Mouse (Mus musculus) splenic B cell, adult 2 months (primary cell): Measurements from ENCODE around the gene Rassf7.
A peak's percentile ranks its signal among the peaks of the same experiment; 100 is the strongest.

Experiments
- DNase-seq: peaks from one replicate; pipeline ENCODE4 v3.0.0-alpha.2; 2011; ENCODE audit warnings: low read depth, low spot score
- H3K27me3 ChIP-seq: 2 replicates; pipeline ENCODE4 v1.6.1; 2012; ENCODE audit warnings: mild to moderate bottlenecking, low read length, moderate library complexity, mixed read lengths; ENCODE audit not compliant: control insufficient read depth, poor library complexity, insufficient read depth, severe bottlenecking
- H3K36me3 ChIP-seq: 2 replicates; pipeline ENCODE4 v1.6.1; 2012; ENCODE audit warnings: mild to moderate bottlenecking, low read length, moderate library complexity, mixed read lengths; ENCODE audit not compliant: control insufficient read depth, poor library complexity, insufficient read depth, severe bottlenecking

The Rassf7 gene

GRCm38 (mm10) chr7:141192776-141193347, 22.8 kb upstream of the Rassf7 start:
- no peak for DNase-seq
- no peaks in the 10 kb centered on the region for H3K27me3 ChIP-seq
- H3K36me3 ChIP-seq: peaks cover 12% of the 10 kb centered on the region

- Histone ChIP-seq H3K36me3 (peaks cover 12% of the 10 kb centered on the region), H3K27me3 (no peaks in the 10 kb centered on the region)
- DNase-seq: no peak
Measured at GRCm38 (mm10) chr7:141193348-141193856, 22.3 kb upstream of the Rassf7 start.

GRCm38 (mm10) chr7:141193948-141194347, 21.7 kb upstream of the Rassf7 start, which contains the start of the genes Hras and Lrrc56:
Gene Hras (minus strand): TSS chr7:141194005.
Gene Lrrc56 (plus strand): TSS chr7:141194157.
- Histone ChIP-seq H3K27me3 (no peaks in the 10 kb centered on the region), H3K36me3 (peaks cover 12% of the 10 kb centered on the region)
- DNase-seq: peak; percentile 99

- Histone ChIP-seq H3K36me3 (peaks cover 12% of the 10 kb centered on the region), H3K27me3 (no peaks in the 10 kb centered on the region)
- no peak for DNase-seq
Measured at GRCm38 (mm10) chr7:141194409-141194808, 21.3 kb upstream of the Rassf7 start.

GRCm38 (mm10) chr7:141194830-141195229, 20.8 kb upstream of the Rassf7 start:
- peaks cover 12% of the 10 kb centered on the region for H3K36me3 ChIP-seq
- DNase-seq: peak; percentile 97
- H3K27me3 ChIP-seq: no peaks in the 10 kb centered on the region

GRCm38 (mm10) chr7:141195754-141196153, 19.9 kb upstream of the Rassf7 start:
- H3K27me3 ChIP-seq: no peaks in the 10 kb centered on the region
- no peak for DNase-seq
- H3K36me3 ChIP-seq: peaks cover 8% of the 10 kb centered on the region

GRCm38 (mm10) chr7:141196619-141197282, 18.9 kb upstream of the Rassf7 start:
- Histone ChIP-seq H3K36me3 (0 out of 2 replicates have a peak, but pooled peaks cover 1% of the 10 kb centered on the region), H3K27me3 (no peaks in the 10 kb centered on the region)
- no peak for DNase-seq

- Histone ChIP-seq H3K36me3 (no peaks in the 10 kb centered on the region), H3K27me3 (no peaks in the 10 kb centered on the region)
- no peak for DNase-seq
Measured at GRCm38 (mm10) chr7:141198121-141198520, 17.5 kb upstream of the Rassf7 start.

- no peaks in the 10 kb centered on the region for H3K36me3 ChIP-seq
- no peak for DNase-seq
Measured at GRCm38 (mm10) chr7:141204546-141204945, 11.1 kb upstream of the Rassf7 start.

GRCm38 (mm10) chr7:141205504-141205903, 10.2 kb upstream of the Rassf7 start:
- Histone ChIP-seq H3K27me3 (no peaks in the 10 kb centered on the region), H3K36me3 (no peaks in the 10 kb centered on the region)
- no peak for DNase-seq

More at GRCm38 (mm10) chr7:141204546-141204945, 11.1 kb upstream of the Rassf7 start:
- H3K27me3 ChIP-seq: no peaks in the 10 kb centered on the region

GRCm38 (mm10) chr7:141206182-141206937, 9.3 kb upstream of the Rassf7 start:
- H3K36me3 ChIP-seq: no peaks in the 10 kb centered on the region
- DNase-seq: no peak
- no peaks in the 10 kb centered on the region for H3K27me3 ChIP-seq

GRCm38 (mm10) chr7:141209526-141209925, 6.1 kb upstream of the Rassf7 start:
- Histone ChIP-seq H3K27me3 (no peaks in the 10 kb centered on the region), H3K36me3 (no peaks in the 10 kb centered on the region)
- DNase-seq: no peak

GRCm38 (mm10) chr7:141210137-141210536, 5.5 kb upstream of the Rassf7 start:
- Histone ChIP-seq H3K36me3 (no peaks in the 10 kb centered on the region), H3K27me3 (no peaks in the 10 kb centered on the region)
- DNase-seq: no peak

GRCm38 (mm10) chr7:141210606-141211131, 5.0 kb upstream of the Rassf7 start:
- no peak for DNase-seq
- Histone ChIP-seq H3K36me3 (no peaks in the 10 kb centered on the region), H3K27me3 (no peaks in the 10 kb centered on the region)

- DNase-seq: no peak
- no peaks in the 10 kb centered on the region for H3K27me3 ChIP-seq
- no peaks in the 10 kb centered on the region for H3K36me3 ChIP-seq
Measured at GRCm38 (mm10) chr7:141213133-141213532, 2.5 kb upstream of the Rassf7 start.
